7 mouse cellular contexts compared by ENCODE assay signal in the genomic region with DNA sequence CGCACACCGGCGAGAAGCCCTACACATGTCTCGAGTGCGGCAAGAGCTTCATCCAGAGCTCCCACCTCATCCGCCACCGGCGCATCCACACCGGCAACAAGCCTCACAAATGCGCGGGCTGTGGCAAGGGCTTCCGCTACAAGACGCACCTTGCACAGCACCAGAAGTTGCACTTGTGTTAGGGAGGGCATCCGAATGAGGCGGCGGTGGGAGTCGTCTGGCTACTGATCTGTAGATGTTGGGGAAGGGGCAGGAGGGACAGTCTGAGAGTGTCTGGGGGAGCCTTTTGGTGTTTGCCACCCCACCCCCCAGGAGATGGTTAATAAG. TPM values are rescaled to one million over a fixed set of nuclear protein-coding genes. Genes with fewer than 3 reads are reported as not detected.
DNase-seq lines count a peak whose midpoint lies in the region; ATAC-seq and TF ChIP-seq lines count a peak whose summit lies in the region.

No protein-coding gene starts in this region.

- H3K9ac ChIP-seq in forebrain, embryonic 13.5 days: peak overlapping the region; percentile 74

- H3K4me3 ChIP-seq in forebrain, embryonic 13.5 days: peak overlapping the region; percentile 60
- H3K4me3 ChIP-seq in limb, embryonic 10.5 days: peak overlapping the region; percentile 68
- peak overlapping the region; percentile 70 for H3K4me3 ChIP-seq in small intestine, adult 2 months (ENCODE audit: low read depth, low read length)

- no peak for ATAC-seq in forebrain, embryonic 13.5 days

- 3% methylated on average over 17 of the region's 17 CpGs for WGBS in forebrain, embryonic 13.5 days
- 6% methylated on average over 17 of the region's 17 CpGs for WGBS in limb, embryonic 10.5 days
- 8% methylated on average over 17 of the region's 17 CpGs for WGBS in small intestine, adult 2 months

- peaks cover 7% of the 10 kb centered on the region for H3K36me3 ChIP-seq in forebrain, embryonic 13.5 days (ENCODE audit: poor library complexity, severe bottlenecking)
- H3K36me3 ChIP-seq in limb, embryonic 10.5 days: peaks cover 9% of the 10 kb centered on the region
- H3K36me3 ChIP-seq in small intestine, adult 2 months (ENCODE audit: control insufficient read depth, insufficient read depth, low read length): no peaks in the 10 kb centered on the region

- no peak overlapping the region for H3K27ac ChIP-seq in forebrain, embryonic 13.5 days
- no peak overlapping the region for H3K27ac ChIP-seq in limb, embryonic 10.5 days
- H3K27ac ChIP-seq in small intestine, adult 2 months (ENCODE audit: insufficient read depth, low read depth, low read length): no peak overlapping the region

- no peak for TF ChIP-seq POLR2A in small intestine, adult 2 months (IDR thresholded peaks at IDR 0.05; ENCODE audit: low read depth, low read length)

- peaks cover 22% of the 10 kb centered on the region for H3K27me3 ChIP-seq in forebrain, embryonic 13.5 days
- peaks cover 58% of the 10 kb centered on the region for H3K27me3 ChIP-seq in limb, embryonic 10.5 days (ENCODE audit: low read depth, poor library complexity, severe bottlenecking)
- H3K27me3 ChIP-seq in small intestine, adult 2 months (ENCODE audit: control insufficient read depth, insufficient read depth, low read length): peaks cover 16% of the 10 kb centered on the region

- no peaks in the 10 kb centered on the region for H3K9me3 ChIP-seq in forebrain, embryonic 13.5 days (replicated peaks)
- H3K9me3 ChIP-seq in limb, embryonic 10.5 days (replicated peaks): no peaks in the 10 kb centered on the region

- H3K4me2 ChIP-seq in forebrain, embryonic 13.5 days: peak overlapping the region; percentile 98

- no peak for TF ChIP-seq CTCF in small intestine, adult 2 months (IDR thresholded peaks at IDR 0.05; ENCODE audit: extremely low read depth, insufficient read length, insufficient replicate concordance, low read depth, low read length)

- peaks cover 20% of the 10 kb centered on the region for H3K4me1 ChIP-seq in forebrain, embryonic 13.5 days
- peaks cover 21% of the 10 kb centered on the region for H3K4me1 ChIP-seq in limb, embryonic 10.5 days
- H3K4me1 ChIP-seq in small intestine, adult 2 months (ENCODE audit: control insufficient read depth, insufficient read depth, insufficient read length, low read length): peaks cover 6% of the 10 kb centered on the region

- peak; percentile 35 for DNase-seq in right cerebral cortex, postnatal 14 days
- DNase-seq in right cerebral cortex, adult 2 months (ENCODE audit: low spot score in 2 of 2): no peak
- DNase-seq in limb, embryonic 10.5 days (ENCODE audit: low spot score): no peak
- no peak for DNase-seq in adrenal gland, postnatal 14 days
- no peak for DNase-seq in c-Kit-positive CD71-positive TER-119-positive erythroid progenitor cells, embryonic 14.5 days (ENCODE audit: low spot score)

RNA-seq across cellular contexts. Expression of a gene that starts 28.5 kb away (rescaled TPM):
- polyA plus RNA-seq in forebrain, embryonic 13.5 days (2015; fragmentation: Nextera tagmentation; extraction: Ambion mirVana): not detected in 2 replicates
- not detected in 2 replicates for polyA plus RNA-seq in limb, embryonic 10.5 days (2016; fragmentation: Nextera tagmentation; extraction: Ambion mirVana)
- not detected in 2 replicates for polyA plus RNA-seq in small intestine, adult 2 months (2012; rRNA removed)
- total RNA-seq in adrenal gland, postnatal 14 days (2021): 0.96 TPM in 1 of 2 replicates, not detected in the other

RNA-seq across cellular contexts. Expression of a gene that starts 46.2 kb away (rescaled TPM):
- polyA plus RNA-seq in forebrain, embryonic 13.5 days (2015; fragmentation: Nextera tagmentation; extraction: Ambion mirVana): 12.2 and 14.1 TPM in 2 replicates
- polyA plus RNA-seq in limb, embryonic 10.5 days (2016; fragmentation: Nextera tagmentation; extraction: Ambion mirVana): 7.8 and 9.4 TPM in 2 replicates
- polyA plus RNA-seq in small intestine, adult 2 months (2012; rRNA removed): 0.71 and 0.89 TPM in 2 replicates
- total RNA-seq in adrenal gland, postnatal 14 days (2021): 3.4 and 4.3 TPM in 2 replicates
